Mouse (Mus musculus): ENCODE measurements at regions not wholly inside any gene's neighbourhood (a gene's known extent, or its start where the extent isn't known, plus 50 kb on each side); places are given as distances from the start of the nearest gene placed in this dataset.

DNA sequence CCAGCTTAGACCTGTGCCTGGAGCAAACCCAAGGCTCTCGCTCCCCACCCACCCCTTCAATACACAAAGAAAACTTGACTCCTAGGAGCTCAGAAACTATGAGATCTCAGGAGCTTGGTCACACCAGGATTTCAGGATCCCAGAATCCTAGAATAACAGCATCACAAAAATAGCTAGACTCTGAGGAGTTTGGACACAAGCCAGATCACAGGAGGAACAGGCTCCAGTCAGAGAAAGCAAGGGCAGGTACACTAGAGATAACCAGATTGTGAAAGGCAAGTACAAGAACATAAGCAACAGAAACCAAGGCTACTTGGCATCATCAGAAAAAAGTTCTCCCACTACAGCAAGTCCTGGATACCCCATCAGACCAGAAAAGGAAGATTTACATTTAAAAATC is 221.5 kb downstream of the Epha7 start:
- Histone ChIP-seq H3K79me2 (replicated peaks; ENCODE audit: control insufficient read depth, insufficient read depth, low read length) (no peaks in the 10 kb centered on the region), H3K4me3 (no peak overlapping the region), H3K36me3 (ENCODE audit: control insufficient read depth, insufficient read depth, low read length) (no peaks in the 10 kb centered on the region), H3K27me3 (ENCODE audit: control insufficient read depth, insufficient read depth, low read length) (no peaks in the 10 kb centered on the region), H3K4me1 (ENCODE audit: control insufficient read depth, insufficient read depth, low read length) (no peaks in the 10 kb centered on the region), H3K27ac (no peak overlapping the region), H3K9ac (ENCODE audit: low read depth, low read length) (no peak overlapping the region)
- WGBS = 86% methylated on average over 1 of the region's 1 CpGs
- no peak for DNase-seq
- intact Hi-C loops (cut with DNase I) = no loop called here
- TF ChIP-seq CTCF (IDR thresholded peaks at IDR 0.05) (no peak), EP300 (IDR thresholded peaks at IDR 0.05; ENCODE audit: insufficient read depth, low read depth, low read length) (no peak), POLR2A (IDR thresholded peaks at IDR 0.05; ENCODE audit: insufficient read depth, low read depth, low read length) (no peak)

DNA sequence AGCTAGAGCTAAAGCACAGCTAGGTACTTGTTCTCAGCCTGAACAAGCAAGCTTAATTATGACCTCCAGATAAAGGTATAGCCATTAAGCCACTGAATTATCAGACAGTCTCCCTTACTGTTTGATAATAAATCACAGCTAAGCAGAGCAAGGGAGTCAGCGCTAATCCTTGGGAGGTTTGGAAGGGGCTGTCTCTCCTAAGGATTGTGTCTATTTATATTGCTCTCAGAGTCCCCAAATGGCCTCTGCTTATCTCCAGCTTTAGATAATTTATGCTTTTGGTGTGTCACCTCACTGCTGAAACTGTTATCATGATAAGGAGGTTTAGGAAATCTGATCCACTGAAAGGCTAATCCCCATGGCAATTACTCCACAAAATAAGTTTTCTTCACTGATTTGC is 227.1 kb downstream of the Epha7 start:
- Histone ChIP-seq H3K79me2 (replicated peaks; ENCODE audit: control insufficient read depth, insufficient read depth, low read length) (no peaks in the 10 kb centered on the region), H3K27ac (no peak overlapping the region), H3K9ac (ENCODE audit: low read depth, low read length) (no peak overlapping the region), H3K36me3 (ENCODE audit: control insufficient read depth, insufficient read depth, low read length) (no peaks in the 10 kb centered on the region), H3K4me3 (no peak overlapping the region), H3K27me3 (ENCODE audit: control insufficient read depth, insufficient read depth, low read length) (no peaks in the 10 kb centered on the region), H3K4me1 (ENCODE audit: control insufficient read depth, insufficient read depth, low read length) (no peaks in the 10 kb centered on the region)
- no peak for DNase-seq
- TF ChIP-seq POLR2A (IDR thresholded peaks at IDR 0.05; ENCODE audit: insufficient read depth, low read depth, low read length) (no peak), CTCF (IDR thresholded peaks at IDR 0.05) (no peak), EP300 (IDR thresholded peaks at IDR 0.05; ENCODE audit: insufficient read depth, low read depth, low read length) (no peak)
- WGBS = 30% methylated on average over 1 of the region's 1 CpGs
- intact Hi-C loops (cut with DNase I) = no loop called here

DNA sequence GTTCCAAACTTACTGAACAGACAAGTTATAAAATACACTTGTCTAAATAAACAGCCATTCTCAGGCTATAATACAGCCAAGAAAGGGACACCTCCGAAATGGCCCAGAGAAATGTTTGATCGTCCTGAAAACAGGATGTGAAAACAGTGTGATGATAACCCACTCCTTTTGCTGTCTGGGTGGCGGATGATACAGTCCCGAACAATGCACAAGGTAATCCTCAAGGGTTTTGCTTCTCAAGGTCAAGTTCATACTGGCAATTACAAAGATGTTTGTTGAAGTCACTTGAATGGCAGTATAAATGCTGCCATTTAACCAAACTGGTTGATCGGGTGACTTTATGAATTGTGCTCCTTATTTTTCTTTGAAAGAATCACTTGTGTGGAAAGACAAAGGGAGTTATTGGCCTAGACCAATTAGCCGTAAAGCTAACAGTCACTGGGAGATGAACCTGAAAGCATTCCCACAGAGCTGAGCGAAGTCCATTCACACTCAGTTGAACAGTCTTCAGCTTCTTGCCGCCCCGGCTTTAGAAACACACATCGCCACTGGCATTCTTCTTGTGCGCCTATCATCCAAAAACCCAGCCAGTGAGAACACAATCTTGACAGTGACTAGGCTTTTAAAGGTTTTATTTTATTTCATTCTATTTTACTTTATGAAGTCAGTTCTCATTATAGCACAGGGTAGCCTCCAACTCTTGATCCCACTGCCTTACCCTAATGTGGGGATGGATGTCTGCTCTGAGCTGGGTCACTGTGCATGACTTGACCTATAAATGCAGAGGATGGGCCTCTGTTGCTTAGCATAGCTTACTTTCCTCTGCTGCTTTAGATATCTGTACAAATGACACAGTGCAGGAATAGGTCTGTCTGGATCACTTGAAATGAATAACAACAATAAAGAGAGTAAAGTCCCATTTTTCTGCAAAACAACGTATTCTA is 256.0 kb downstream of the Epha7 start:
- TF ChIP-seq CTCF (IDR thresholded peaks at IDR 0.05) (no peak), POLR2A (IDR thresholded peaks at IDR 0.05; ENCODE audit: insufficient read depth, low read depth, low read length) (no peak), EP300 (IDR thresholded peaks at IDR 0.05; ENCODE audit: insufficient read depth, low read depth, low read length) (no peak)
- Histone ChIP-seq H3K27ac (no peak overlapping the region), H3K36me3 (ENCODE audit: control insufficient read depth, insufficient read depth, low read length) (no peaks in the 10 kb centered on the region), H3K9ac (ENCODE audit: low read depth, low read length) (no peak overlapping the region), H3K4me3 (no peak overlapping the region), H3K4me1 (ENCODE audit: control insufficient read depth, insufficient read depth, low read length) (no peaks in the 10 kb centered on the region), H3K79me2 (replicated peaks; ENCODE audit: control insufficient read depth, insufficient read depth, low read length) (no peaks in the 10 kb centered on the region), H3K27me3 (ENCODE audit: control insufficient read depth, insufficient read depth, low read length) (no peaks in the 10 kb centered on the region)
- no peak for DNase-seq
- intact Hi-C loops (cut with DNase I) = no loop called here
- WGBS = 83% methylated on average over 12 of the region's 12 CpGs

DNA sequence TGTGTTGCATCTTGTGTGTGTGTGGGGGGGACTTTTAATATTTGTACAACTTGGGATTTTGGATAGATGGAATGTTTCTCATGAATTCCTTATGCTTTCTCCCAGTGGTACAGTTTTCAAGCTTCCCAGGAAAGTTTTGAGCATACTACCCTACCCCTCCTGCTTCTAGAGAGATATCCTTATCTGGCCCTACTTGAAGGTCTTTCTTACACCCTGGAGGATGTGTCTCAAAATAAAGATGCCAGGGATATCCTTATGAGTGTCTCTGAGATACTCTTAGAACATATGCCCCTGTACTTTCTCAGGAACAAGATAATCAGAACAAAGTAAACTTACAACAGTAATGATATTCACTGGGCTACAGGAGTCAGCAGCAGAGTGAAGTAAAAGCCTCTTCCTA is 261.3 kb downstream of the Epha7 start:
- no peaks in the 10 kb centered on the region for H3K79me2 ChIP-seq (replicated peaks; ENCODE audit: control insufficient read depth, insufficient read depth, low read length)
- H3K4me3 ChIP-seq = no peak overlapping the region
- H3K27ac ChIP-seq = no peak overlapping the region
- DNase-seq = no peak
- H3K4me1 ChIP-seq (ENCODE audit: control insufficient read depth, insufficient read depth, low read length) = no peaks in the 10 kb centered on the region
- H3K27me3 ChIP-seq (ENCODE audit: control insufficient read depth, insufficient read depth, low read length) = no peaks in the 10 kb centered on the region
- intact Hi-C loops (cut with DNase I) = no loop called here
- TF ChIP-seq EP300 (IDR thresholded peaks at IDR 0.05; ENCODE audit: insufficient read depth, low read depth, low read length) (no peak), CTCF (IDR thresholded peaks at IDR 0.05) (no peak), POLR2A (IDR thresholded peaks at IDR 0.05; ENCODE audit: insufficient read depth, low read depth, low read length) (no peak)
- H3K36me3 ChIP-seq (ENCODE audit: control insufficient read depth, insufficient read depth, low read length) = no peaks in the 10 kb centered on the region
- no peak overlapping the region for H3K9ac ChIP-seq (ENCODE audit: low read depth, low read length)

DNA sequence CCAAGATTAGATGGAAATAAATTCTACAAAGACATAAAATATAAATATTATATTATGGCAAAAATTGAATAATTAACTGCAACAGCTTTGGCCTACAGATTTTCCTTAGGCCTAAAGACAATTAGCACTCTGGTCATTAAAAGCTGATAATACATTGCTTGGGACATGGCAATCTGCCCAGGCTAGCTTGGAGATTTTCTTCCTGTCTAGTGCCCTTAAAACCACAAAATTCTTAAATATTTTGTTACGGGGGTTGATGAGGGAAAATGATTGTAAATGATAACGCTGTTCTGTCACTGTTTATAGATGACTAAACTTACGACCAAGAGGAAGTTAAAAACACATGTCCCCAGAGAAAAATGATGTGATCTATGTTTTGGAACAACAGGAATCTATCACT is 261.9 kb downstream of the Epha7 start:
- Histone ChIP-seq H3K79me2 (replicated peaks; ENCODE audit: control insufficient read depth, insufficient read depth, low read length) (no peaks in the 10 kb centered on the region), H3K27me3 (ENCODE audit: control insufficient read depth, insufficient read depth, low read length) (no peaks in the 10 kb centered on the region), H3K9ac (ENCODE audit: low read depth, low read length) (no peak overlapping the region), H3K4me1 (ENCODE audit: control insufficient read depth, insufficient read depth, low read length) (no peaks in the 10 kb centered on the region), H3K36me3 (ENCODE audit: control insufficient read depth, insufficient read depth, low read length) (no peaks in the 10 kb centered on the region), H3K4me3 (no peak overlapping the region), H3K27ac (no peak overlapping the region)
- 38% methylated on average over 3 of the region's 3 CpGs for whole genome bisulfite sequencing
- DNase-seq = no peak
- TF ChIP-seq EP300 (IDR thresholded peaks at IDR 0.05; ENCODE audit: insufficient read depth, low read depth, low read length) = no peak
- no peak for TF ChIP-seq CTCF (IDR thresholded peaks at IDR 0.05)
- no peak for TF ChIP-seq POLR2A (IDR thresholded peaks at IDR 0.05; ENCODE audit: insufficient read depth, low read depth, low read length)
- intact Hi-C loops (cut with DNase I) = no loop called here

DNA sequence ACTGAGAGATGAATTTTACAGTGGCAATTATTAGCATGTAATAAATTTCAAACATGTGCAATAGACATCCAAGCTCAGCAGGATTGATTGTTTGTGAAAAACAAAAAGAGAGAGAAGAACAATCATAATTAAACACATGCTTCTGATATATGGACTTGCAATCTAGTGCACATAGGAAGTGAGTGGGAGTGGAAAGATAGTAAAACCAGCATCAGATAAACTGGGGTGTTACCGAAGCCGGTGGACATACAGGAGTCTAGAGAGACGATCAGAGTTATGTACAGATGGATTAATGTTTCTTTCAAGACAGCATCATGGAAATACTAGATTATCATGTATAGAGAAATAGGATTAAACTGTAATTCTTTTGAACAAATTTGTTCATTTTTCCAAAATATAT is 263.8 kb downstream of the Epha7 start:
- intact Hi-C loops (cut with DNase I) = no loop called here
- no peak for DNase-seq
- Histone ChIP-seq H3K9ac (ENCODE audit: low read depth, low read length) (no peak overlapping the region), H3K4me3 (no peak overlapping the region), H3K27me3 (ENCODE audit: control insufficient read depth, insufficient read depth, low read length) (no peaks in the 10 kb centered on the region), H3K27ac (no peak overlapping the region), H3K36me3 (ENCODE audit: control insufficient read depth, insufficient read depth, low read length) (no peaks in the 10 kb centered on the region), H3K79me2 (replicated peaks; ENCODE audit: control insufficient read depth, insufficient read depth, low read length) (no peaks in the 10 kb centered on the region), H3K4me1 (ENCODE audit: control insufficient read depth, insufficient read depth, low read length) (no peaks in the 10 kb centered on the region)
- 67% methylated on average over 3 of the region's 3 CpGs for WGBS
- TF ChIP-seq EP300 (IDR thresholded peaks at IDR 0.05; ENCODE audit: insufficient read depth, low read depth, low read length) (no peak), POLR2A (IDR thresholded peaks at IDR 0.05; ENCODE audit: insufficient read depth, low read depth, low read length) (no peak)

Data from heart, adult 2 months (tissue).